ENCODE assay signal across 21 mouse cellular contexts in the genomic region with DNA sequence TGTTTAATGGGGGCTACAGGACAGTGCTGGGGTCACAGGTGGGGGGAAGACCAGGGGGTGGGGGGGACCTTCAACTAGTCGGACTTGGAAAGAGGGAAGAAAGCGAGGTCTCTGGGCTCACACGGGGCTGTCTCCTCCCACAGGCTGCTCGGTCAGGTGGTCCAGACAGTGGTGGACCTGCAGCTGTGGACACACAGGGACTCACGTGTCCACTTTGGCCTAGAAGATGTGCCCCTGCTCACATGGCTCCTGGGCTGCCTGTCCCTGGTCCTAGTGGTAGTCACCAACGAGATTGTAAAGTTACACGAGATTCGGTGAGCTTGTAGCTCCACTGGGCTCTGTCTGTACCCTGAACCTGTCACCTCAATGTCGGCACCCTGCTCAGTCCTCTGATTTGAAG. TPM values are rescaled to one million over a fixed set of nuclear protein-coding genes. Genes with fewer than 3 reads are reported as not detected.
DNase-seq lines count a peak whose midpoint lies in the region; ATAC-seq and TF ChIP-seq lines count a peak whose summit lies in the region.
"Had no signal": no experiment of that assay in that cellular context is flagged by ENCODE, and none has a peak within 500 bp of the region (broad histone marks: within the 10 kb centered on the region; RNA-seq: fewer than 3 reads in every experiment).

No protein-coding gene starts in this region.

- no peak overlapping the region for H3ac ChIP-seq in myocyte (ENCODE audit: control insufficient read depth, insufficient read length)

- H3K27ac ChIP-seq in heart, embryonic 10.5 days: no peak overlapping the region
- peak overlapping the region; percentile 43 for H3K27ac ChIP-seq in liver, embryonic 13.5 days
- H3K27ac ChIP-seq: forebrain, embryonic 10.5 days; hindbrain, embryonic 10.5 days had no signal

- peak; percentile 94 for DNase-seq in heart, adult 11 months
- no peak for DNase-seq in heart, embryonic 10.5 days (ENCODE audit: low spot score)
- peak; percentile 10 for DNase-seq in heart, postnatal 4 days
- no peak for DNase-seq in heart, adult 9 months (ENCODE audit: low spot score in 2 of 2)
- no peak for DNase-seq in liver, embryonic 13.5 days
- no peak for DNase-seq in liver
- DNase-seq: adrenal gland, postnatal 10 days; cerebellum, adult 11 months; cerebellum, adult 8-10 months; cerebellum, postnatal 14 days; embryo, embryonic 11 days; gastrocnemius, postnatal 10 days had no signal

- no peak for ATAC-seq in liver, embryonic 13.5 days (ENCODE audit: low read depth)
- ATAC-seq: forebrain, embryonic 16.5 days; hindbrain, embryonic 16.5 days; inflammation-experienced regulatory T-cells, adult 6 months had no signal

- no peak overlapping the region for H3K4me3 ChIP-seq in heart, embryonic 10.5 days
- no peak overlapping the region for H3K4me3 ChIP-seq in liver, embryonic 13.5 days (replicated peaks)
- no peak overlapping the region for H3K4me3 ChIP-seq in myocyte
- H3K4me3 ChIP-seq: embryonic facial prominence, embryonic 15.5 days; erythroblast, embryonic 14.5 days; forebrain, embryonic 10.5 days; heart, adult 2 months; hindbrain, embryonic 10.5 days had no signal

- no peaks in the 10 kb centered on the region for H3K27me3 ChIP-seq in heart, embryonic 10.5 days (ENCODE audit: insufficient read depth, poor library complexity, severe bottlenecking)
- no peaks in the 10 kb centered on the region for H3K27me3 ChIP-seq in liver, embryonic 13.5 days
- H3K27me3 ChIP-seq in myocyte (ENCODE audit: control insufficient read depth, insufficient read depth, insufficient read length): no peaks in the 10 kb centered on the region
- H3K27me3 ChIP-seq: embryonic facial prominence, embryonic 15.5 days had no signal

- TF ChIP-seq POLR2A in myocyte (IDR thresholded peaks at IDR 0.05; ENCODE audit: insufficient read length, low read depth): no peak

- H3K4me1 ChIP-seq in heart, embryonic 10.5 days: peaks cover 8% of the 10 kb centered on the region; the same call in 1 of the 2 replicates
- H3K4me1 ChIP-seq in liver, embryonic 13.5 days (replicated peaks): peaks cover 21% of the 10 kb centered on the region
- H3K4me1 ChIP-seq: hindbrain, embryonic 10.5 days had no signal

- H3K4me2 ChIP-seq in liver, embryonic 13.5 days: no peak overlapping the region
- H3K4me2 ChIP-seq in myocyte (ENCODE audit: low read depth): no peak overlapping the region
- H3K4me2 ChIP-seq: embryonic facial prominence, embryonic 15.5 days had no signal

- no peaks in the 10 kb centered on the region for H3K9me3 ChIP-seq in heart, embryonic 10.5 days
- H3K9me3 ChIP-seq in liver, embryonic 13.5 days (replicated peaks): no peaks in the 10 kb centered on the region
- H3K9me3 ChIP-seq: embryonic facial prominence, embryonic 15.5 days; forebrain, embryonic 10.5 days; hindbrain, embryonic 10.5 days had no signal

- H3K36me3 ChIP-seq in heart, embryonic 10.5 days: peaks cover 100% of the 10 kb centered on the region
- peaks cover 100% of the 10 kb centered on the region for H3K36me3 ChIP-seq in liver, embryonic 13.5 days
- H3K36me3 ChIP-seq in myocyte (ENCODE audit: control insufficient read depth, insufficient read depth): no peaks in the 10 kb centered on the region

- no peak overlapping the region for H3K9ac ChIP-seq in liver, embryonic 13.5 days
- H3K9ac ChIP-seq: embryonic facial prominence, embryonic 15.5 days had no signal

- H3K79me2 ChIP-seq in myocyte (ENCODE audit: control insufficient read depth, insufficient read depth): no peaks in the 10 kb centered on the region

- 82% methylated on average over 9 of the region's 9 CpGs for WGBS in heart, embryonic 10.5 days
- 91% methylated on average over 8 of the region's 9 CpGs for WGBS in liver, embryonic 13.5 days (ENCODE audit: insufficient replicate concordance)

TF ChIP-seq in myocyte, 11 proteins besides CTCF, POLR2A, EP300 and RAD21:
- TF ChIP-seq MAX (IDR thresholded peaks at IDR 0.05; ENCODE audit: low read depth) (no peak), TCF12 (IDR thresholded peaks at IDR 0.05; ENCODE audit: insufficient read depth, poor library complexity, severe bottlenecking) (no peak), MYOD1 (IDR thresholded peaks at IDR 0.05; ENCODE audit: control insufficient read depth in 1 of 3, insufficient read length in 2 of 3, low read depth in 2 of 3) (no peak), E2F4 (IDR thresholded peaks at IDR 0.05; ENCODE audit: insufficient read depth) (no peak), USF1 (IDR thresholded peaks at IDR 0.05; ENCODE audit: low read depth) (no peak), POLR2AphosphoS2 (IDR thresholded peaks at IDR 0.05; ENCODE audit: insufficient read length, low read depth) (peak; percentile 75), CEBPB (IDR thresholded peaks at IDR 0.05; ENCODE audit: insufficient read depth, poor library complexity, severe bottlenecking) (no peak), TCF3 (IDR thresholded peaks at IDR 0.05; ENCODE audit: insufficient read length, low read depth) (no peak), REST (IDR thresholded peaks at IDR 0.05; ENCODE audit: insufficient read depth, insufficient read length) (no peak)

RNA-seq across cellular contexts. Expression of a gene that starts 15.8 kb away (rescaled TPM):
- polyA plus RNA-seq in heart, embryonic 10.5 days (2016; fragmentation: Nextera tagmentation; extraction: Ambion mirVana): 18.7 and 21.4 TPM in 2 replicates
- total RNA-seq in heart, postnatal 4 days (2021): 10 to 100 TPM; 51.7 to 58.8 TPM
- polyA plus RNA-seq in liver, embryonic 13.5 days (2015; fragmentation: Nextera tagmentation; extraction: Ambion mirVana): 5.7 and 6.0 TPM in 2 replicates
- polyA plus RNA-seq in myocyte (2012; fragmentation: generic; extraction: Trizol): 8.0 TPM

RNA-seq across cellular contexts. Expression of a gene that starts 16.9 kb away (rescaled TPM):
- 39.1 and 41.7 TPM in 2 replicates for polyA plus RNA-seq in heart, embryonic 10.5 days (2016; fragmentation: Nextera tagmentation; extraction: Ambion mirVana)
- 10 to 100 TPM; 13.0 to 14.2 TPM for total RNA-seq in heart, postnatal 4 days (2021)
- polyA plus RNA-seq in liver, embryonic 13.5 days (2015; fragmentation: Nextera tagmentation; extraction: Ambion mirVana): 19.3 and 20.1 TPM in 2 replicates
- 15.6 TPM for polyA plus RNA-seq in myocyte (2012; fragmentation: generic; extraction: Trizol)

RNA-seq across cellular contexts. Expression of a gene that starts 26.2 kb away (rescaled TPM):
- 35.0 and 40.8 TPM in 2 replicates for polyA plus RNA-seq in heart, embryonic 10.5 days (2016; fragmentation: Nextera tagmentation; extraction: Ambion mirVana)
- total RNA-seq in heart, postnatal 4 days (2021): 10 to 100 TPM; 20.0 to 21.2 TPM
- polyA plus RNA-seq in liver, embryonic 13.5 days (2015; fragmentation: Nextera tagmentation; extraction: Ambion mirVana): 9.8 and 10.2 TPM in 2 replicates
- polyA plus RNA-seq in myocyte (2012; fragmentation: generic; extraction: Trizol): 0.43 TPM

RNA-seq across cellular contexts. Expression of a gene that starts 32.4 kb away (rescaled TPM):
- 35.0 and 56.8 TPM in 2 replicates for polyA plus RNA-seq in heart, embryonic 10.5 days (2016; fragmentation: Nextera tagmentation; extraction: Ambion mirVana)
- 100 to 1,000 TPM; 103 to 108 TPM for total RNA-seq in heart, postnatal 4 days (2021)
- 8.2 and 10.9 TPM in 2 replicates for polyA plus RNA-seq in liver, embryonic 13.5 days (2015; fragmentation: Nextera tagmentation; extraction: Ambion mirVana)
- polyA plus RNA-seq in myocyte (2012; fragmentation: generic; extraction: Trizol): 19.6 TPM

Comparison
In these comparisons a context has a peak if more than half of its experiments do, and no peak if none do; other contexts are left out.
1. DNase-seq: peak in heart, adult 11 months (single experiment) and heart, postnatal 4 days (single experiment); none in heart, embryonic 10.5 days (single experiment), heart, adult 9 months (0 of 2), liver, embryonic 13.5 days (single experiment) and liver (single experiment).